Mouse (Mus musculus) forebrain, embryonic 14.5 days (tissue): Measurements from ENCODE around the gene Brf1. TPM values are rescaled to one million over a fixed set of nuclear protein-coding genes. Genes with fewer than 3 reads are reported as not detected.

Source experiments
- ATAC-seq: fragments of 200-750 bp; cut with Nextera tagmentation; 2 replicates; pipeline ENCODE4 v1.8.0; 2017; ENCODE audit warnings: mild to moderate bottlenecking, moderate library complexity
- DNase-seq: peaks from one replicate; pipeline ENCODE4 v3.0.0-alpha.2; 2015; ENCODE audit warnings: low spot score
- H3K27ac ChIP-seq: fragments of 300-500 bp; sonication (generic); 2 replicates; pipeline ENCODE4 v1.5.1; 2014; ENCODE audit warnings: low read depth, mild to moderate bottlenecking, control low read depth, low read length, moderate library complexity
- H3K27me3 ChIP-seq: fragments of 300-500 bp; sonication (generic); replicated peaks from 2 replicates; pipeline ENCODE4 v1.6.1; 2014; ENCODE audit warnings: low read length, control low read depth, mixed read lengths; ENCODE audit not compliant: control insufficient read depth, insufficient read depth
- H3K36me3 ChIP-seq: fragments of 300-500 bp; sonication (generic); 2 replicates; pipeline ENCODE4 v1.6.1; 2014; ENCODE audit warnings: low read length, control low read depth; ENCODE audit not compliant: control insufficient read depth, insufficient read depth
- H3K4me1 ChIP-seq: fragments of 300-500 bp; sonication (generic); 2 replicates; pipeline ENCODE4 v1.6.1; 2014; ENCODE audit warnings: antibody characterized with exemption, low read length, control low read depth; ENCODE audit not compliant: control insufficient read depth, insufficient read depth
- H3K4me2 ChIP-seq: fragments of 300-500 bp; sonication (generic); 2 replicates; pipeline ENCODE4 v1.6.1; 2014; ENCODE audit warnings: mild to moderate bottlenecking, control low read depth, low read length
- H3K4me3 ChIP-seq: fragments of 300-500 bp; sonication (generic); 2 replicates; pipeline ENCODE4 v1.5.1; 2014; ENCODE audit warnings: low read depth, low read length, control low read depth
- H3K9ac ChIP-seq: fragments of 300-500 bp; sonication (generic); 2 replicates; pipeline ENCODE4 v1.6.1; 2014; ENCODE audit warnings: mild to moderate bottlenecking, low read length, control low read depth, moderate library complexity
- H3K9me3 ChIP-seq: fragments of 300-500 bp; sonication (generic); replicated peaks from 2 replicates; pipeline ENCODE4 v1.6.1; 2016; ENCODE audit warnings: low read length, control low read depth, mixed read lengths; ENCODE audit not compliant: control insufficient read depth
- WGBS: fragments of 180-500 bp; shearing (Covaris S2); extraction: QIAGEN DNeasy Blood & Tissue Kit; methylation state at CpG from one replicate; pipeline ENCODE4 v1.1.7; 2014; 5-methylcytosine and 5-hydroxymethylcytosine counted together
- polyA plus RNA-seq: library from polyadenylated mRNA; unstranded; fragments of >200 nt; fragmentation: Nextera tagmentation; extraction: Ambion mirVana; gene quantifications from 2 replicates; pipeline ENCODE4 v1.2.1, GENCODE M21; 2014

Gene Brf1
- 43.0 and 51.0 TPM in 2 replicates for polyA plus RNA-seq

DNA sequence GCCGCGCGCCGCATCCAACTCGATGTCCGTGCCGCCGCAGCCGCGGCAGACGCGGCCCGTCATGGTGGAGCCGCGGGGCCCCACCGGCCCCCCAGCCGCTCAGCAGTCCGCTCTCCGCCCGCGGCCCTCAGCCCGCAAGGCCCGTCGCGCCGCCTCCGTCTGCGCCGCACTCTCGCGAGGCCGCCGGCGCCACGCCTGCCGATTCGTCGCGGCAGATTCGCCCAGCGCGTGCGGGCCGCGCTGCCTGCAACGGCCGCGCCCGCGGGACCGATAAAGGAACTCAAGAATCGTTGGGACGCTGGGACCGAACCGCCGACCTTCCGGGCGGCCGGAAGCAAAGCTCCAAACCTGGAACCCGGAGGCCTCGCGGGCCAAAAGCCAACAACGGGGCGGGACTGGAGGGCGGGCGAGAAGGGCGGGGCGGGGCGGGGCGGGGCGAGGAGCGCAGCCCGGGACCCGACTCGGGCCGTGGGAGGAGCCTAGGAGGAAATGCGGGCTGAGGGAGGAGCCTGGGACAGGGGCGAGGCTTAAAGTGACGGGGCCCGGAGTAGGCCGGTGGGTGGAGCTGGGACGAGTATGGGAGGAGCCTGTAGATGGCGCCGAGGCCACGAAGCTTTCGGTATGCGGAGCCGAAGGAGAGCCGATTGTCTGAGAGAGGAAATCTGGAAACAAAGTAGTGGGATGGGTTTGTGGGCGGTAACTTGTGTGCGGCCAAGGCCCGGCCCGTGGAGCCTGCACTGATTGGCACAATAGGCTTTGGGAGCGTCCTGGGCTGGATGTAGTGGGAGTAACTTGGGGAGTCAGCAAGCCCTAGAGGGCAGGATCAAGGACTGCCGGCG is at the start of gene Brf1:
Gene Brf1, minus strand, starts transcription at position 411 of the 839 bp plus-strand sequence.
- peak within 1 kb of the TSS; percentile 86 for H3K27ac ChIP-seq
- ATAC-seq (peak; percentile 98), DNase-seq (peak; percentile 98)
- H3K4me1 ChIP-seq = peaks cover 19% of the 10 kb centered on the region
- H3K9ac ChIP-seq = peak within 1 kb of the TSS; percentile 92
- H3K27me3 ChIP-seq = no peaks in the 10 kb centered on the region
- H3K4me2 ChIP-seq = peak within 1 kb of the TSS; percentile 87
- no peaks in the 10 kb centered on the region for H3K9me3 ChIP-seq
- peaks cover 8% of the 10 kb centered on the region for H3K36me3 ChIP-seq
- WGBS = under 1% methylated on average over 68 of the region's 96 CpGs
- peak within 1 kb of the TSS; percentile 93 for H3K4me3 ChIP-seq

DNA sequence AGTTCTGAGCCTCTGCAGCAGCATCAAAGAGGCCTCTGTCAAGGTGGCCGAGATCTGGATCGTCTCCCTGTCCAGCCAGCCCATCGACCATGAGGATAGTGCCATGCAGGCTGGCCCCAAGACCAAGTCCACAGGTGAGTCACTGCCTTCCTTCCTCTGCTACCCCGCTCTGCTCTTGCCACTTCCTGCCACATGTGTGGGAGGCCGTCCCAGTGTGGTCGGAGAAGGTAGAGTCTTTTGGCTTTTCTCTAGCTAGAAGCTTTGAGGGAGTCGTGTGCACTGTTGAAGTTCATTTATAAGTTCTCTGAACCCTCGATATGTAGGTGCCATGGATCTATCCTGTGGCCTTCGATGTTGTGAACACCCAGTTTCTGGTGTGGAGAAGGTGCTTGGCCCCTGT is 49.3 kb upstream of the Brf1 start:
- peaks cover 86% of the 10 kb centered on the region for H3K36me3 ChIP-seq
- WGBS = 98% methylated on average over 9 of the region's 9 CpGs

DNA sequence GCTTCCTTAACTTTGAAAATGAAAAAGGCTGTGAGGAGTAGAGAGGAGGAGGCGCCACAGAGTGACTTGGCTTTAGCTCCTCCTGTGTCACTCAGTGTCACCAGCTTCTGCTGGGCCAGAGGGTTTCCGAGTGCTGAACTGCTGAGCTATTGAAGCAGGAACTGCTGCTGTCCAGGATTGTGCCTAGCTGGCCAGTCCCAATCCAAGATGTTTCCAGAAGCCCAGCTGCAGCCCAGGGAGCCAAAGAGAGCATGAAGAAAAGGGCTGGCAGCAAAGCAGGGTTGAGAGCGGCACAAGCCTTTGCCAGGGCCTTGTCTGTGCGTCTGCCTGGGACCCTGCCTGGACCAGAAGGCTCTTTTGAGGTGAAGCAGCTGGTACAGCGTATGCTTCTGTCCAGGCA is 47.6 kb upstream of the Brf1 start:
- Histone ChIP-seq H3K4me3 (no peak overlapping the region), H3K4me2 (no peak overlapping the region), H3K27me3 (no peaks in the 10 kb centered on the region), H3K27ac (no peak overlapping the region), H3K4me1 (no peaks in the 10 kb centered on the region), H3K9ac (no peak overlapping the region), H3K36me3 (peaks cover 75% of the 10 kb centered on the region), H3K9me3 (no peaks in the 10 kb centered on the region)
- no peak for ATAC-seq
- 90% methylated on average over 5 of the region's 5 CpGs for WGBS
- DNase-seq = no peak

More for the DNA sequence above, 49.3 kb upstream of the Brf1 start:
- no peaks in the 10 kb centered on the region for H3K4me1 ChIP-seq
- H3K9me3 ChIP-seq = no peaks in the 10 kb centered on the region
- no peak overlapping the region for H3K9ac ChIP-seq
- DNase-seq (no peak), ATAC-seq (no peak)
- H3K4me3 ChIP-seq = no peak overlapping the region
- H3K4me2 ChIP-seq = no peak overlapping the region
- no peaks in the 10 kb centered on the region for H3K27me3 ChIP-seq
- H3K27ac ChIP-seq = no peak overlapping the region

DNA sequence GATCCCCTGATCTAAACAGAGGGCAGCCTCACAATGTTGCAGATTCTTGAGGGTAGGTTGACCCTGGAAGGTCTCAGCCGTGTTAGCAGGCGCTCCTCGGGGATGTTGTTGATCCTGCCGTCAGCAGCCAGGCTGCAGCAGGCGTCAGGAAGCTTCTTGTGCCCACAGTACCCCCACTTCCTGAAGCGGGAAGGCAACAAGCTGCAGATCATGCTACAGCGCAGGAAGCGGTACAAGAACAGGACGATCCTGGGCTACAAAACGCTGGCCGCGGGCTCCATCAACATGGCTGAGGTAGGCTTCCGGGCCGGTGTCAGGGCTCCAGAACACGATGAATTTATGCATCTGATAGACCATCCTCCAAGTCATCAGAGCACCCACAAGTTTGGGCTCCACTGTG is 46.4 kb upstream of the Brf1 start:
- Histone ChIP-seq H3K9me3 (no peaks in the 10 kb centered on the region), H3K9ac (no peak overlapping the region), H3K27me3 (no peaks in the 10 kb centered on the region), H3K4me1 (no peaks in the 10 kb centered on the region), H3K36me3 (peaks cover 65% of the 10 kb centered on the region), H3K27ac (no peak overlapping the region), H3K4me2 (no peak overlapping the region), H3K4me3 (no peak overlapping the region)
- no peak for DNase-seq
- 93% methylated on average over 15 of the region's 15 CpGs for WGBS
- no peak for ATAC-seq

DNA sequence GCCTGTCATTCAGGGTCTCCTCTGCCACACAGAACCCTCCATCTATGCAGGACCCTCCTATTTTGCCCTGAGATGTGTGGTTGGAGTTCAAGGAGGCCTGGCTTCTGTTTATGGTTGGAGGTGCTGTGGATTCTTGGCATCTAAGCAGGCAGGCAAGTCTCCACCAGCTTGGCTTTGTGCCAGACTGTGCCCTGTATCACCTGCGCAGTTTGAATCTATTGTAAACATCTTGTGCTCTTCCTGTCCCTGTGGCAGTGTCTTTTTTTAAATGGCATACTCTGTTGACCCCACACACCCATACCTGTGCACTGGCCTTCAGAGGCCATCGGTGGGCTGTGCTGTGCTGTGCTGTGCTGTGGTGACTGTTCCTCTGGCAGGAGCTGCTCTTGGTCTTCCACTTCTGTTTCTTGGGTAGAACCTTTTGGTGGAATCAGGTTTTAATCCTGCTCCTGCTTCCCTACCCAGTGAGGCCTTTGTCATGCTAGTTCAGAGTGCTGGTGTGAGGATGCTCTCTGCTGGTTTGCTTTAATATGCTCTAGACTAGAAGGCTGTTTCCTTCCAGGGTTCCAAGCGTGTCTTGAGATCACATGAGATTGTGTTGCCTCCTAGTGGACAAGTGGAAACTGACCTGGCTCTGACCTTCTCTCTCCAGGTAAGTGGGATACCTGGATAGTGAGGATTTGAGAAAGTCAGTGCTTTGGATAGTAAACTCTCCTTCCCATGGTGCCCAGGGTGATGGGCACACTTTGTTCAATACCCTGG is 44.6 kb upstream of the Brf1 start:
- Histone ChIP-seq H3K27ac (no peak overlapping the region), H3K4me2 (no peak overlapping the region), H3K36me3 (peaks cover 47% of the 10 kb centered on the region), H3K4me3 (no peak overlapping the region), H3K4me1 (peaks cover 3% of the 10 kb centered on the region; the same call in 1 of the 2 replicates), H3K9me3 (no peaks in the 10 kb centered on the region), H3K9ac (no peak overlapping the region), H3K27me3 (no peaks in the 10 kb centered on the region)
- ATAC-seq (no peak), DNase-seq (peak; percentile 14)
- WGBS = 84% methylated on average over 3 of the region's 3 CpGs

DNA sequence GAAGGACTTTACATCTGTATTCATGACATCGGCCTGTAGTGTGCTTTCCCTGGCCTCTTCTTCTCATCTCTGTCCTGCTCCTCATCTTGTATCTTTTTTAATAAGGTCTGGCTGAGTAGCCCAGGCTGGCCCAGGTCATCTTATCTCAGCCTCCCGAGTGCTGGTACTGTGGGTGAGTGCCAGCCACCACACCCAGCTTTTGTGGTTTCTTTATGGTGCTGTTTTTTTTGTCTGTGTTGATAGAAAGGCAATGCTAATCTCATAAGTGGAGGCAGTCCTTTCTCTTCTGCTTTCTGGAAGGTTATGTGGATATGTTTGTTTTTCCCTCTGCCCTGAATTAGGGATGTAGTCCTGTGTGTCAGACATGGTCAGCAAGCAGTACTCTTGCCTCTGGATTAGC is 42.0 kb upstream of the Brf1 start:
- 87% methylated on average over 2 of the region's 2 CpGs for WGBS
- DNase-seq = no peak
- ATAC-seq = no peak
- H3K9ac ChIP-seq = no peak overlapping the region
- H3K36me3 ChIP-seq = peaks cover 22% of the 10 kb centered on the region
- peaks cover 3% of the 10 kb centered on the region; the same call in 1 of the 2 replicates for H3K4me1 ChIP-seq
- no peaks in the 10 kb centered on the region for H3K9me3 ChIP-seq
- no peak overlapping the region for H3K27ac ChIP-seq
- H3K27me3 ChIP-seq = no peaks in the 10 kb centered on the region
- no peak overlapping the region for H3K4me3 ChIP-seq
- H3K4me2 ChIP-seq = no peak overlapping the region

DNA sequence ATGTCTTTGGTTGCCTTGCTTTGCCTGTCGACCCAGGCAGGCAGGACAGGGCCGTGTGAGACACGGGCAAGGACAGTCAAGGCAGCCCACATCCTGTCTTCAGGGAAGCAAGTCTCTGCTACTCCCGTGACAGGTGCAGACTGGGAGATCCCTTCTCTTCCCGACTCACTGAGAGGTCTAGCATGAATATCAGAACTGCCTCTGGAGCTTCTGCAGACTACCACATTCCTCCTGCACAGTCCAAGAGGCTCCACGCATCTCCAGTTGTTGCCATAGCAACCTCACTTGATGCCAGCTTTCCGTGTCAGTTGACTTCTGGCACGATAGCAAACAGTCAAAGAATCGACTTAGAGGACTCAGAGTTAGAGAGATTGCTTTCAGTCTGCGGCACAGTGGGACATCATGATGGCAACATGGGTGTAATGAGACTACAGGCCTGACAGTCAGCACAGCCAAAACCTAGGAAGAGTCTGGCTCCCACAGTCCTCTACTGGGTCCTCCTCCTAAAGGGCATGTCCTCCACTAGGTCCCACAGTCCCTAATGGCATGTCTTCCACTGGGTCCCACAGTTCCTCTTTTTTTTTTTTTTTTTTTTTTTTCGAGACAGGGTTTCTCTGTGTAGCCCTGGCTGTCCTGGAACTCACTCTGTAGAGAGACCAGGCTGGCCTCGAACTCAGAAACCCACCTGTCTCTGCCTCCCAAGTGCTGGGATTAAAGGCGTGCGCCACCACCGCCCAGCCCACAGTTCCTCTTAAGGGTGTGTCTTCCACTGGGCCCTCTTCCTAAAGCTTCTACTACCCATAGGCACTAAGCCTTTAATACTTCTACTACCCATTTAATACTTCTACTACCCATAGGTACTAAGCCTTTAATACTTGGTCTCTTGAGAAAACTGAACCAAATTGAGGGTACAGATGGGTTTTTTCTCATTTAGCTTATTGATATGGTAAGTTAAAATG is 41.3 kb upstream of the Brf1 start:
- H3K4me2 ChIP-seq = 0 out of 2 replicates have a peak overlapping the region, but pooled peaks have one; percentile 14
- peaks cover 3% of the 10 kb centered on the region; the same call in 1 of the 2 replicates for H3K4me1 ChIP-seq
- peaks cover 15% of the 10 kb centered on the region for H3K36me3 ChIP-seq
- H3K9me3 ChIP-seq = no peaks in the 10 kb centered on the region
- H3K27me3 ChIP-seq = no peaks in the 10 kb centered on the region
- peak overlapping the region; percentile 58; the same call in 1 of the 2 replicates for H3K27ac ChIP-seq
- WGBS = 72% methylated on average over 15 of the region's 15 CpGs
- H3K9ac ChIP-seq = no peak overlapping the region
- DNase-seq (peak; percentile 82), ATAC-seq (peak; percentile 83)
- no peak overlapping the region for H3K4me3 ChIP-seq

DNA sequence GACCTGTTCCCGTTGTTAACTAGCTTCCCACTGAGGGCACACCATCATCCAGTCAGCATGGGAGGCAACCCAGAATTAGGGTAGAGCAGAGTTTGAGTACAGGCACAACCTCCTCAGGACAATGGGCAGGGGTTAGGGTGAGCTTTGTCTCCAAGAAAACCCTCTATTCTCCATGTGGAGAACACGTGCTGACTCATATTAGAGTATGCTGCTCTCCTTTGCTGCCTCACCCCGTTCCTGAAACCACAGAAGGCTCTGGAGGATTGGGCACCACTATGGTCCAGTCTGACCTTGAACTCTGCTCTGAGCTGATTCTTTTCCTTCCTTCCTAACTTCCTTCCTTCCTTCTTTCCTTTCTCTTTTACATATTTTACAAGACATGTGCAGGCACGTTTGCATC is 37.9 kb upstream of the Brf1 start:
- H3K4me1 ChIP-seq = peaks cover 3% of the 10 kb centered on the region; the same call in 1 of the 2 replicates
- WGBS = 91% methylated on average over 4 of the region's 4 CpGs
- H3K4me2 ChIP-seq = no peak overlapping the region
- no peak overlapping the region for H3K9ac ChIP-seq
- H3K27ac ChIP-seq = no peak overlapping the region
- H3K9me3 ChIP-seq = no peaks in the 10 kb centered on the region
- H3K36me3 ChIP-seq = no peaks in the 10 kb centered on the region
- ATAC-seq (no peak), DNase-seq (no peak)
- H3K4me3 ChIP-seq = no peak overlapping the region
- H3K27me3 ChIP-seq = no peaks in the 10 kb centered on the region
